Mouse (Mus musculus) heart, postnatal 0 days (tissue): ENCODE data around the gene Sox6. TPM values are rescaled to one million over a fixed set of nuclear protein-coding genes. Genes with fewer than 3 reads are reported as not detected.

Source experiments
- ATAC-seq: fragments of 200-750 bp; cut with Nextera tagmentation; 2 replicates; pipeline ENCODE4 v1.8.0; 2017; ENCODE audit warnings: low read depth, moderate number of reproducible peaks, moderate library complexity; ENCODE audit not compliant: insufficient read depth
- DNase-seq: peaks from one replicate; pipeline ENCODE4 v3.0.0-alpha.2; 2016; ENCODE audit warnings: low spot score
- H3K27ac ChIP-seq: fragments of 300-500 bp; sonication (generic); 2 replicates; pipeline ENCODE4 v1.5.1; 2014; ENCODE audit warnings: low read depth, mild to moderate bottlenecking
- H3K27me3 ChIP-seq: fragments of 300-500 bp; sonication (generic); 2 replicates; pipeline ENCODE4 v1.6.1; 2014; ENCODE audit warnings: low read length, mixed read lengths; ENCODE audit not compliant: control insufficient read depth, insufficient read depth
- H3K36me3 ChIP-seq: fragments of 300-500 bp; sonication (generic); replicated peaks from 2 replicates; pipeline ENCODE4 v1.6.1; 2014; ENCODE audit warnings: low read length, mixed read lengths; ENCODE audit not compliant: control insufficient read depth, insufficient read depth
- H3K4me1 ChIP-seq: fragments of 300-500 bp; sonication (generic); 2 replicates; pipeline ENCODE4 v1.6.1; 2014; ENCODE audit warnings: antibody characterized with exemption; ENCODE audit not compliant: control insufficient read depth, insufficient read depth
- H3K4me2 ChIP-seq: fragments of 300-500 bp; sonication (generic); 2 replicates; pipeline ENCODE4 v1.6.1; 2014; ENCODE audit warnings: low read depth, mild to moderate bottlenecking, low read length, moderate library complexity
- H3K4me3 ChIP-seq: fragments of 300-500 bp; sonication (generic); 2 replicates; pipeline ENCODE4 v1.5.1; 2014; ENCODE audit warnings: low read depth, low read length
- H3K9ac ChIP-seq: fragments of 300-500 bp; sonication (generic); replicated peaks from 2 replicates; pipeline ENCODE4 v1.6.1; 2014; ENCODE audit warnings: low read depth, low read length, mixed read lengths
- H3K9me3 ChIP-seq: fragments of 300-500 bp; sonication (generic); replicated peaks from 2 replicates; pipeline ENCODE4 v1.6.1; 2016; ENCODE audit warnings: low read length; ENCODE audit not compliant: control insufficient read depth
- CTCF ChIP-seq: IDR thresholded peaks from 2 replicates; pipeline ENCODE4 v1.5.1; 2016; ENCODE audit warnings: antibody characterized with exemption, control low read depth, low read depth
- EP300 ChIP-seq: IDR thresholded peaks from 2 replicates; pipeline ENCODE4 v1.6.1; 2016; ENCODE audit warnings: antibody characterized with exemption, low read depth
- WGBS: fragments of 180-500 bp; shearing (Covaris S2); extraction: QIAGEN DNeasy Blood & Tissue Kit; methylation state at CpG from one replicate; pipeline ENCODE4 v1.1.7; 2014; 5-methylcytosine and 5-hydroxymethylcytosine counted together
- polyA plus RNA-seq: library from polyadenylated mRNA; unstranded; fragments of >200 nt; fragmentation: Nextera tagmentation; extraction: Ambion mirVana; gene quantifications from 2 replicates; pipeline ENCODE4 v1.2.1, GENCODE M21; 2015
- total RNA-seq: library from RNA; depleted of rRNA; stranded (reverse); fragments of >200 nt; gene quantifications from 2 replicates; pipeline ENCODE4 v1.2.3, GENCODE M21; 2014; ENCODE audit warnings: low replicate concordance

Gene Sox6
- total and polyA plus RNA-seq, 2 experiments from 2014 or later, result 23.4 to 68.5 TPM

DNA sequence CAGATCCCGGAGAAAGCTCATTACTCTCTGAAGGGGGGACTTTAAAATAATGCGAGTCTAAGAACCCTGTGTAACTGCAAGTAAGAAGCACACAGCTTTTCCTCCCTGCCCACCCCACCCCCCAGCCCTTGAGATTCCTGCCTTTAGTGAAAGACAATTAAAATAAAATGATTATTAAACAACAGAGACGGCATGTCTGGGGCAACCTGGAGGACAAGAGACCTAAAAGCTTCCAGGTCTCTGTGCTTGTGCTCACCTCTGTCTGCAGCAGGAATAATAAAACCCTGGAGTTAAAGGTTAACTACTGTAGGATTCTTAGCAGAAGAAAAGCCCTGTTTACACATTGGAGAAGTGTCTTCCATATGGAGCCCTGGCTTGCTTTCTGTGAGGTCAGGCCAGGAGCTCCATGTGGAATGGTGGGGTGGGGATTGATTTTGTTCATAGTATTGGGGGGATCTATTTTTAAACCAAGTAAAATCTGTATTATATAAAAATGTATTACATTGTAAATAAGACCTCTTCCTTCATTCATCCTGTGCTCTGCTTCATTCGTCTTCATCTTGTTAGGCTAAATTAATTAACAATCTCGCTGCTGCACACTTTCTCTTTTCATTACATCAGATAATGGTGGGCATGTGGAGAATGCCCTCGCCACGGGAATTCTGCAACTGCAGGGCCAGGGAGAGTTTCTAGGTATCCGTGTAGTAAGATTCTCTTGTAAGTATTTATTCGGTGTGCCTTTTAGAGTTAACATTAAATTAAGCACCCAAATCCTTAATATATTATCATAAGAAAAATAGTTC, 171.7 kb downstream of the Sox6 start:
- no peaks in the 10 kb centered on the region for H3K9me3 ChIP-seq
- DNase-seq (no peak), ATAC-seq (no peak)
- no peak overlapping the region for H3K9ac ChIP-seq
- H3K4me1 ChIP-seq, result peaks cover 23% of the 10 kb centered on the region
- no peak overlapping the region for H3K4me3 ChIP-seq
- no peaks in the 10 kb centered on the region for H3K27me3 ChIP-seq
- no peak overlapping the region for H3K4me2 ChIP-seq
- H3K27ac ChIP-seq, result no peak overlapping the region
- no peaks in the 10 kb centered on the region for H3K36me3 ChIP-seq
- WGBS, result 48% methylated on average over 9 of the region's 9 CpGs
- TF ChIP-seq EP300 (no peak), CTCF (no peak)

DNA sequence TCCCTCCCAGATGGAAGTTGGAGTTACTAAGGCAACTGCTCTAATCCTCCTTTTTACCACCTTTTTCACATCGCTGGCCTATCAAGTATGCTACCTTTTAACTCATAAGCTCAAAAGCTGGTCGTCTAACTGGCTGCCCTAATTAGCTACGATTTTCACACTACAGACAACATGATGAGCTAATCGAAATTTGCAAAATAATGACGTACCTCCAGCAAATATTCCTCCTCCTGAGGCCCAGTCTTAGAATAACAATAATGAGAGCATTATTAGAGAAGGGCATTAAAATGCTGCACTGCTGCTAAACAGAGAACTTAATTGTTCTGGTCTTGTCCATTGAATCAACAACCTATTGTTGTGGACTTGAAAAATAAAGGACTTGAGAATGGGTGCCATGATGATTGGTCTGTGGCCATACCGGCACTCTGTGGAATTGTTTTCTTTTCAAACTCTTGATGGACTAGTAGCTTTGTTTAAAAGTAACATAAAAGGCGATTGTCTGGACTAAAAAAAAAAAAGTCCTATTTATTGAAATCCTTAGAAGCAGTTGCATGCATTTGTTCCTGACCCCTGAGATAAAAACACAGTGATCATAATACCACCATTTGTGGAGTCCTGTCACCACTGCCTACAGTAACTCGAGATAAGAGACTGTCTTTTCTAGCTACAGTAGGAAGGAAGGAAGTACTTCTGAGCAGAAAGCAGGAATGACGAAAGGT, 172.5 kb downstream of the Sox6 start:
- Histone ChIP-seq H3K9ac (no peak overlapping the region), H3K4me2 (no peak overlapping the region), H3K27ac (no peak overlapping the region), H3K9me3 (no peaks in the 10 kb centered on the region), H3K4me1 (peaks cover 23% of the 10 kb centered on the region), H3K27me3 (no peaks in the 10 kb centered on the region), H3K4me3 (no peak overlapping the region), H3K36me3 (no peaks in the 10 kb centered on the region)
- TF ChIP-seq EP300 (no peak), CTCF (no peak)
- no peak for ATAC-seq
- no peak for DNase-seq
- WGBS, result 49% methylated on average over 9 of the region's 9 CpGs

DNA sequence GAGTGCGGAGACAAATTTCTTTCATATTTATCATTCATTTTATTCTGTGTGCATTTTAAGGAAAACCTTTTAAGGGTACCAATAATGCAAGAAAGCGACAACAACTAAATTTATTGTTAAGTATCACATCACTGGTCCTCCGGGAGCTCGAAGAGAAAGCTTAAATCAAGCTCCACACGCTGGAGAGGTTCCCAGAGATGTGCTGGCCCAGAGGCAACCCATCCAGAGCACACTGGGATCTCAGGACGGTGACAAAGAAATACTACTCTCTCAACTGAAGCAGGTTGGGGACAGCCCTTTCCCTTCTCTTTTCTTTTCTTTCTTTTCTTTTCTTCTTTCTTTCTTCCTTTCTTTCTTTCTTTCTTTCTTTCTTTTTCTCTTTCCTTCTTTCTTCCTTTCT, 173.4 kb downstream of the Sox6 start:
- no peak overlapping the region for H3K4me3 ChIP-seq
- no peaks in the 10 kb centered on the region for H3K36me3 ChIP-seq
- H3K9ac ChIP-seq, result no peak overlapping the region
- no peak overlapping the region for H3K27ac ChIP-seq
- H3K4me2 ChIP-seq, result no peak overlapping the region
- no peaks in the 10 kb centered on the region for H3K27me3 ChIP-seq
- 78% methylated on average over 6 of the region's 6 CpGs for WGBS
- H3K4me1 ChIP-seq, result peaks cover 23% of the 10 kb centered on the region
- ATAC-seq (no peak), DNase-seq (no peak)
- no peaks in the 10 kb centered on the region for H3K9me3 ChIP-seq
- TF ChIP-seq CTCF, result no peak
- TF ChIP-seq EP300, result no peak

DNA sequence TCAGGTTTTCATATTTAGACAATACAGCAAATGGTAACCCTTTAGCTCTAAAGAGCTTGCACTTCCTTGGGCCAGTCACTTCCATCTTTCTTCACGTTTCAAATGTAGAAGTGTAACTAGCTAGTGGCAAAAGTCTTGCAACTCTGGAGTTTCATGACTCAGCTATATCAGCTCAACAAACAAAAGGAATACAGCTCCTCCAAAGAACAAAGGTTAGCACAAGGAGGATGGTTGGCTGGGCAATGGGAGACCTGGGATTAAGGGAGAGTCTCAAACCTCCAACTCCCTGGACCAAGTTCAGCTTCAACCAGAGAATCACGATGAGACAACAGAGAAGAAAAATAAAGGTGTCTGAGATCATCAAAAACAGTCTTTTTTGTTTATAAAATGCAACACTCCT, 174.2 kb downstream of the Sox6 start:
- Histone ChIP-seq H3K9ac (no peak overlapping the region), H3K9me3 (no peaks in the 10 kb centered on the region), H3K4me3 (no peak overlapping the region), H3K4me1 (peaks cover 23% of the 10 kb centered on the region), H3K27ac (no peak overlapping the region), H3K36me3 (no peaks in the 10 kb centered on the region), H3K27me3 (no peaks in the 10 kb centered on the region), H3K4me2 (no peak overlapping the region)
- no peak for TF ChIP-seq CTCF
- no peak for TF ChIP-seq EP300
- WGBS, result 56% methylated on average over 2 of the region's 2 CpGs
- no peak for ATAC-seq
- no peak for DNase-seq

DNA sequence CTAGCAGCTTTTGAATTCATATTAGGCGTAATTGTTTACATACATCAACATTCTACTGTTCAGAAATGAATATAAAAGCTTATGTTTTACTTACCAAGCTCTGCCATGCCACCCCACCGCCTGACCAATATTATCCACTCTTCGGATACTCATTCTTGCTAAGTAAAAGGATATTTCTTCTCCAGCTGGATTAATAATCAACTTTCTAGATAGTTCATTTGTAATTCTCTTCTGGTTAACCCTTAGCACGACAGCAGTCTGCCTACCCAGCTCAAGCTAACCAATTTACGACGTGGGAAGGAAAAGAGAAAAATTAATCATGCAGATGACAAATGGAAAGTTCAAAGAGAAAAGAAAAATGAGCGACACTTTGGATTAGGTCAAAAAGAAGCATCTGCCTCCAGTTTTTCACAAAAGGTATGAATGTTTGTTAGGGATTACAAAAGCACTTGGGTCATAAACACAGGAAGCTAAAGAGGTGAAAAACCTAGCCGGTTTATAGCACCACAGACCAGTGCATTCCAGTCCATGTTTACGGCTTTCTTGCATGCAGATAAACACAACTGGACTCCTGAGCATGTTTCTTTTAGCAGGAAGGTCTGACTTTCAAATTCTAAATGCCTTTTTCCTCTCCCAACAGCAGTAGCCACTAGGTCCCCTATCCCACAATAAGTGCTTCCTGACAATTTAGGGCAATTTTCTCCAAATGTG, 178.8 kb downstream of the Sox6 start:
- H3K4me2 ChIP-seq, result no peak overlapping the region
- 81% methylated on average over 9 of the region's 9 CpGs for WGBS

More for the DNA sequence above, 178.8 kb downstream of the Sox6 start:
- no peak for ATAC-seq
- Histone ChIP-seq H3K27ac (no peak overlapping the region), H3K4me1 (no peaks in the 10 kb centered on the region), H3K9me3 (no peaks in the 10 kb centered on the region), H3K27me3 (no peaks in the 10 kb centered on the region), H3K4me3 (no peak overlapping the region), H3K36me3 (no peaks in the 10 kb centered on the region), H3K9ac (no peak overlapping the region)
- TF ChIP-seq EP300 (no peak), CTCF (no peak)
- no peak for DNase-seq
